Mouse (Mus musculus) kidney, embryonic 15.5 days (tissue): ENCODE measurements at regions not wholly inside any gene's neighbourhood (a gene's known extent, or its start where the extent isn't known, plus 50 kb on each side); places are given as distances from the start of the nearest gene placed in this dataset.

Experiments used
- ATAC-seq: fragments of 200-750 bp; cut with Nextera tagmentation; replicated peaks from 2 replicates; pipeline ENCODE4 v1.8.0; 2017; ENCODE audit warnings: moderate TSS enrichment; ENCODE audit not compliant: low FRiP score
- H3K27ac ChIP-seq: fragments of 300-500 bp; sonication (generic); 2 replicates; pipeline ENCODE4 v1.5.1; 2015; ENCODE audit warnings: mild to moderate bottlenecking, inconsistent platforms
- H3K27me3 ChIP-seq: fragments of 300-500 bp; sonication (generic); 2 replicates; pipeline ENCODE4 v1.6.1; 2015; ENCODE audit warnings: inconsistent platforms
- H3K36me3 ChIP-seq: fragments of 300-500 bp; sonication (generic); 2 replicates; pipeline ENCODE4 v1.6.1; 2015; ENCODE audit warnings: inconsistent platforms
- H3K4me1 ChIP-seq: fragments of 300-500 bp; sonication (generic); 2 replicates; pipeline ENCODE4 v1.6.1; 2015; ENCODE audit warnings: inconsistent platforms
- H3K4me2 ChIP-seq: fragments of 300-500 bp; sonication (generic); 2 replicates; pipeline ENCODE4 v1.6.1; 2015; ENCODE audit warnings: moderate library complexity, mild to moderate bottlenecking, inconsistent platforms
- H3K4me3 ChIP-seq: fragments of 300-500 bp; sonication (generic); replicated peaks from 2 replicates; pipeline ENCODE4 v1.5.1; 2015; ENCODE audit warnings: mild to moderate bottlenecking, inconsistent platforms
- H3K9ac ChIP-seq: fragments of 300-500 bp; sonication (generic); 2 replicates; pipeline ENCODE4 v1.6.1; 2015; ENCODE audit warnings: mild to moderate bottlenecking, inconsistent platforms
- H3K9me3 ChIP-seq: fragments of 300-500 bp; sonication (generic); replicated peaks from 2 replicates; pipeline ENCODE4 v1.6.1; 2016; ENCODE audit warnings: inconsistent platforms
- WGBS: fragments of 180-500 bp; shearing (Covaris S2); methylation state at CpG from one replicate; pipeline ENCODE4 v1.1.7; 2015; ENCODE audit warnings: mixed read lengths; 5-methylcytosine and 5-hydroxymethylcytosine counted together

- no peak for ATAC-seq
- no peaks in the 10 kb centered on the region for H3K36me3 ChIP-seq
- no peak overlapping the region for H3K4me2 ChIP-seq
- no peaks in the 10 kb centered on the region for H3K4me1 ChIP-seq
- no peaks in the 10 kb centered on the region for H3K27me3 ChIP-seq
- H3K9ac ChIP-seq, result no peak overlapping the region
- H3K27ac ChIP-seq, result no peak overlapping the region
- WGBS, result 47% methylated on average over 10 of the region's 10 CpGs
- no peaks in the 10 kb centered on the region for H3K9me3 ChIP-seq
- H3K4me3 ChIP-seq, result no peak overlapping the region
Observed at GRCm38 (mm10) chr2:137966460-137967076, 289.8 kb upstream of the Btbd3 start.

DNA sequence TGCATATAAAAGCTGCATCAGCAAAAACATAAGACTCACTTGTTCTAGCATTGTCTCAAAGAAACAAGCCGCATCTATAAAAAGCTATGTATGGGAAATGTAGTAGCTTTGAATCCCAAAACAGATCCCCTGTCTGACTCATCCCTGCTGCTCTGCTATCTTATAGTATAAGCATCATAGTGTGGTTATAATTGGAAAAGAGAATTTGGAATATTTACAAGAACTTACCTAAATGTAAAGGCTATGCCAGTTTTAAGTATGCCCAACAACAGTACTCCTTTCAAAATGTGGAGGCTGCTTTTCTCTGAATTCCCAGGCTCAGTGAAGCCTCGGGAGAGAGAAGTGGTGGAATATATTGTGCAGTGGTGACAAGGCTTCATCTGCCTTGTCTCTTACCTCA lies 301.5 kb upstream of the Btbd3 start:
- WGBS, result 83% methylated on average over 2 of the region's 2 CpGs
- H3K36me3 ChIP-seq, result no peaks in the 10 kb centered on the region
- no peaks in the 10 kb centered on the region for H3K9me3 ChIP-seq
- no peak overlapping the region for H3K9ac ChIP-seq
- no peaks in the 10 kb centered on the region for H3K27me3 ChIP-seq
- no peak overlapping the region for H3K4me2 ChIP-seq
- H3K4me1 ChIP-seq, result no peaks in the 10 kb centered on the region
- H3K27ac ChIP-seq, result no peak overlapping the region
- no peak overlapping the region for H3K4me3 ChIP-seq
- ATAC-seq, result no peak

GRCm38 (mm10) chr2:137953144-137953543 lies 303.2 kb upstream of the Btbd3 start:
- ATAC-seq, result no peak
- no peak overlapping the region for H3K9ac ChIP-seq
- no peak overlapping the region for H3K27ac ChIP-seq
- H3K27me3 ChIP-seq, result no peaks in the 10 kb centered on the region
- H3K36me3 ChIP-seq, result no peaks in the 10 kb centered on the region
- H3K4me1 ChIP-seq, result no peaks in the 10 kb centered on the region
- WGBS, result 68% methylated on average over 2 of the region's 2 CpGs
- H3K4me3 ChIP-seq, result no peak overlapping the region
- no peaks in the 10 kb centered on the region for H3K9me3 ChIP-seq
- H3K4me2 ChIP-seq, result no peak overlapping the region

DNA sequence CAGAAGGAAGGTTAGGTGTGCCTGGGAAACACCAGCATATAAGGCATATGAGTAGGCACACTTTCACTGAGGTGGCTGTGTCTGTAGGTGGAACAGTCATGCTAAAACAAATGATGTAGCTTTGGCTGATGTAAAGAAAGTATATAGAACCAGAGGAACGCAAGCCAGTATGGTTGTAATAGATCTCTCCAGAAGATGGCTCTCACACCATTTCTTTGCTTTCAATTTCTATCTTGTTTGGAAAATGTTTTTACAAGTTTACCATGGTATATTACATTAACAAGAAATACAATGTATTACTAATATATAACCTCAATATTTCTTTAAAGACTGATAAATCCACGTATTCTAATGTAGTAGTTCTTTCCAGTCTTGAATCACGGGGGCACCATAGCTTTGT lies 304.4 kb upstream of the Btbd3 start:
- no peaks in the 10 kb centered on the region for H3K9me3 ChIP-seq
- WGBS, result 80% methylated on average over 3 of the region's 3 CpGs
- no peaks in the 10 kb centered on the region for H3K36me3 ChIP-seq
- no peak overlapping the region for H3K9ac ChIP-seq
- H3K4me2 ChIP-seq, result no peak overlapping the region
- no peak overlapping the region for H3K4me3 ChIP-seq
- H3K27ac ChIP-seq, result no peak overlapping the region
- no peak for ATAC-seq
- H3K4me1 ChIP-seq, result no peaks in the 10 kb centered on the region
- H3K27me3 ChIP-seq, result no peaks in the 10 kb centered on the region

DNA sequence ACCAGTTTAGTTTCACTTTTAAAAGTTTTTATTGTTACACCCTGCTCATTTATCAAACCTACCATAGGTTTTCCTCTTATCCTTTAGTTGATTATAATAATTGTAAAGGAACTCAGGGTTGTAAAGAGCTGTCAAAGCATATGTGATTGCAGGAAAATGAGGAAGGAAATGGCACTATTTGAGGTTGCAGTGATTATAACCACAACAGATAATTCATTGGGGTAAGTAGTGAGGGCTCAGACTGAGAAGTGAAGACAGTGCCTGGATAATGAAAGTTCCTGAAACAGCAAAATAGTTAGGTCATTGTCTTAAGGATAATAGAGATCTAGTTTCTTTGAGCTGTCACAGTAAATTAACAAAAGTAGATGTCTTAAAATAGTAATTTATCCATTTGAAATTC lies 305.4 kb upstream of the Btbd3 start:
- Histone ChIP-seq H3K9ac (no peak overlapping the region), H3K9me3 (no peaks in the 10 kb centered on the region), H3K27me3 (no peaks in the 10 kb centered on the region), H3K36me3 (no peaks in the 10 kb centered on the region), H3K27ac (no peak overlapping the region), H3K4me3 (no peak overlapping the region), H3K4me1 (no peaks in the 10 kb centered on the region), H3K4me2 (no peak overlapping the region)
- ATAC-seq, result no peak

- whole genome bisulfite sequencing, result 4% methylated on average over 7 of the region's 7 CpGs
- no peak overlapping the region for H3K9ac ChIP-seq
- H3K9me3 ChIP-seq, result no peaks in the 10 kb centered on the region
- no peaks in the 10 kb centered on the region for H3K27me3 ChIP-seq
- ATAC-seq, result peak; percentile 69; the same call in 1 of the 2 replicates
- no peaks in the 10 kb centered on the region for H3K4me1 ChIP-seq
- H3K4me2 ChIP-seq, result no peak overlapping the region
- no peak overlapping the region for H3K27ac ChIP-seq
- H3K4me3 ChIP-seq, result no peak overlapping the region
- no peaks in the 10 kb centered on the region for H3K36me3 ChIP-seq
Observed at GRCm38 (mm10) chr2:137942753-137943152, 313.6 kb upstream of the Btbd3 start.

DNA sequence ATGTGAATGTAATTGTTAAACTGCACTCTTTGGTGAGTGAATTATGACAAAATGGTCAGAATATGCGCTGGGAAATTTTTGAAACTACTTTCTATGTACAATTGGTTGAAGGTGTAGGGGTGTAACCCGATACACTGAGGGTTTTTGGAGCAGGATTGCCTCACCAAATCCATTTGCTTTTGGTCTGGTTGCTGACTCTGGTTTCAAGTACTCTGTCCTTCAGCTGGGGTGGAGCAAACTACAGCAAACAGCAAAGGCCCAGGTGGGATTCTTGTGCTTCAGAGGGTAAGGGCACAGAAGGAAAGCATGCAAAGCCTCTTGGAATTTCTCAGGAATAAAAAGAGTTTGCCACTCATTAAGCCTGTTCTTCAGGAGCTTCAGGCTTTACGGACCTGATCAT lies 316.8 kb upstream of the Btbd3 start:
- Histone ChIP-seq H3K9me3 (no peaks in the 10 kb centered on the region), H3K4me2 (no peak overlapping the region), H3K4me1 (0 out of 2 replicates have a peak, but pooled peaks cover 3% of the 10 kb centered on the region), H3K27me3 (no peaks in the 10 kb centered on the region), H3K36me3 (no peaks in the 10 kb centered on the region), H3K27ac (no peak overlapping the region), H3K4me3 (no peak overlapping the region), H3K9ac (no peak overlapping the region)
- no peak for ATAC-seq
- WGBS, result 76% methylated on average over 3 of the region's 3 CpGs

DNA sequence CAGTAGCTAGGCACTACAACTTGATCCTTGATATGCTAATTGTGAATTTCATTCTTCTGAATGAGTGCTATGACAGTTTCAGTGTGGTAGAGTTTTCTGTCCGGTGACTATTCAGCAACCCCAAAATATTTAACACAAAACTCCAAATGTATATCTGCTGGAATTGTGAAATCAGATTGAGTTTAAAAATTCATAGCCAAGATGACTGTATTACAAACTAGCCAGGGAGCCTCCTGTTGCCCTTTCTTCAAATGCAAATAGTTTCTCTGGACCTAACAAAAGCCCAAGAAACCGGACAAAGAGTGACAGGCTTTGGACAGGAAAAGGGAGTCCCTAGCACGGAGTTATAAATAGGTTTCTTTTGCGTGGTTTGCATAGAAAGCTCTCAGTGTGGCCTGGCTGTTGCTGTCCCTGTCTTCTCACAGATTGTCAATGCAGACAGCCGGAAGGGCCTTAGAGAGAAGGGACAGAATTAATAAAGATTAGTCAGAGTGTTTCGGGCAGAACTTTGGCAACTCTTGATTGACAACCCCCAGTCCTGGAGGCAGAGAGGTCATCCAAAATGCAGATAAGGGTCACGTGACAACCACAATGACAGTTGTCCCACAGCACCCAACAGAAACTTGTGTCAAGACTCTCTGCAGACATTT lies 317.4 kb upstream of the Btbd3 start:
- Histone ChIP-seq H3K27me3 (no peaks in the 10 kb centered on the region), H3K9me3 (no peaks in the 10 kb centered on the region), H3K4me3 (no peak overlapping the region), H3K27ac (no peak overlapping the region), H3K9ac (no peak overlapping the region), H3K4me2 (no peak overlapping the region), H3K4me1 (0 out of 2 replicates have a peak, but pooled peaks cover 3% of the 10 kb centered on the region), H3K36me3 (no peaks in the 10 kb centered on the region)
- ATAC-seq, result no peak
- WGBS, result 69% methylated on average over 7 of the region's 7 CpGs

DNA sequence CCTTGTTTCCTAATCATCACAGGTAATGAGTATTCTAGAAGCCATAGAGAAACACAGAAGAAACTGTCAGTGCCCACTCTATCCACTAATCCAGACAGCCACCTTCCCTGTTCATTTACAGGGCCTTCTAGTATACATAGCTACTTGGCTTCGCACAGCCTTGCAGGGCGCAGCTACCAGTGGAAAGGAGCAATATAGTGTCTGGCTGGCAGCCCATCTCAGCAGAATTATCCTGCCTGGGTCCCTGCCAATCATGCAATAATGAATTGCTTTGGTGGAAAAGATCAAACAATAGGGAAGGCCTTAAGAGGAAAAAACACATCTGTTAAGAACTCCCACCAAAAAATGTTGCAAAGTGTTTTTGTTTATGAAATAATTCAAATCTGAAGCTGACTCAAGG lies 319.8 kb upstream of the Btbd3 start:
- ATAC-seq, result no peak
- Histone ChIP-seq H3K36me3 (no peaks in the 10 kb centered on the region), H3K9me3 (no peaks in the 10 kb centered on the region), H3K27ac (no peak overlapping the region), H3K4me2 (no peak overlapping the region), H3K27me3 (no peaks in the 10 kb centered on the region), H3K4me3 (no peak overlapping the region), H3K4me1 (0 out of 2 replicates have a peak, but pooled peaks cover 3% of the 10 kb centered on the region), H3K9ac (no peak overlapping the region)
- 68% methylated on average over 2 of the region's 2 CpGs for WGBS

GRCm38 (mm10) chr2:137932931-137933330 lies 323.4 kb upstream of the Btbd3 start:
- no peaks in the 10 kb centered on the region for H3K27me3 ChIP-seq
- ATAC-seq, result no peak
- no peak overlapping the region for H3K4me2 ChIP-seq
- H3K27ac ChIP-seq, result no peak overlapping the region
- 86% methylated on average over 2 of the region's 2 CpGs for WGBS
- no peaks in the 10 kb centered on the region for H3K36me3 ChIP-seq
- no peaks in the 10 kb centered on the region for H3K9me3 ChIP-seq
- no peak overlapping the region for H3K9ac ChIP-seq
- no peak overlapping the region for H3K4me3 ChIP-seq
- 0 out of 2 replicates have a peak, but pooled peaks cover 3% of the 10 kb centered on the region for H3K4me1 ChIP-seq

- no peaks in the 10 kb centered on the region for H3K36me3 ChIP-seq
- no peak overlapping the region for H3K9ac ChIP-seq
- no peaks in the 10 kb centered on the region for H3K27me3 ChIP-seq
- WGBS, result 83% methylated on average over 4 of the region's 4 CpGs
- H3K4me3 ChIP-seq, result no peak overlapping the region
- no peaks in the 10 kb centered on the region for H3K9me3 ChIP-seq
- ATAC-seq, result no peak
- H3K27ac ChIP-seq, result no peak overlapping the region
- no peak overlapping the region for H3K4me2 ChIP-seq
- 0 out of 2 replicates have a peak, but pooled peaks cover 2% of the 10 kb centered on the region for H3K4me1 ChIP-seq
Observed at GRCm38 (mm10) chr2:137932488-137932887, 323.9 kb upstream of the Btbd3 start.

DNA sequence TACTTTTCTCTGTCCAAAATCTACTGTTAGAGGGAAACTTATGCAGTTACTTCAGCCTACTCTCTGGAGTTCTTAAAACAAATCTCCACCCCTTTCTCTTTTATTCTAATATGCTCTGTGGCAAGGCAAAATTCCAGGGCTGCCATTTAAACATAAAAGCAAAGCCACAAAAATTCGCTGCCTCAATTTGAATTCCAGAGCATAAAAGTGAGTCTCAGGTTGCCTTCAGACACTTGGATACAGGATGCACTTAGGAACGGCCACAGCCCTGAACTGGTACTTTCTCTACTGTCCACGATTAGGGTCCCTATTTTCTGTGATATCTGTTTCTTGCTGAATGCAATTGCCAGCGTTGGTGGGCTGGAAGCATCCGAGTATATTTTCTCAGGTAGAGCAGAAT lies 330.9 kb upstream of the Btbd3 start:
- H3K27me3 ChIP-seq, result no peaks in the 10 kb centered on the region
- no peak overlapping the region for H3K9ac ChIP-seq
- no peak overlapping the region for H3K27ac ChIP-seq
- WGBS, result 65% methylated on average over 5 of the region's 5 CpGs
- H3K36me3 ChIP-seq, result no peaks in the 10 kb centered on the region
- H3K4me1 ChIP-seq, result no peaks in the 10 kb centered on the region
- no peak overlapping the region for H3K4me3 ChIP-seq
- no peaks in the 10 kb centered on the region for H3K9me3 ChIP-seq
- H3K4me2 ChIP-seq, result no peak overlapping the region
- ATAC-seq, result no peak

GRCm38 (mm10) chr2:137924576-137924975 lies 331.8 kb upstream of the Btbd3 start:
- Histone ChIP-seq H3K4me2 (no peak overlapping the region), H3K4me1 (no peaks in the 10 kb centered on the region), H3K4me3 (no peak overlapping the region), H3K9ac (no peak overlapping the region), H3K27me3 (no peaks in the 10 kb centered on the region), H3K27ac (no peak overlapping the region), H3K36me3 (no peaks in the 10 kb centered on the region), H3K9me3 (no peaks in the 10 kb centered on the region)
- ATAC-seq, result no peak
- 74% methylated on average over 2 of the region's 2 CpGs for WGBS
